Mouse (Mus musculus) lung, postnatal 25 days (tissue): ENCODE data around the gene AV320801.
"Not testable (repeated sequence)": the region's sequence is repeated elsewhere in the genome, so short reads cannot be mapped to it uniquely, and the experiment has no call there.

Experiments used
- DNase-seq: peaks from one replicate; pipeline ENCODE4 v3.0.0; 2022; ENCODE audit warnings: low spot score

Gene AV320801

DNA sequence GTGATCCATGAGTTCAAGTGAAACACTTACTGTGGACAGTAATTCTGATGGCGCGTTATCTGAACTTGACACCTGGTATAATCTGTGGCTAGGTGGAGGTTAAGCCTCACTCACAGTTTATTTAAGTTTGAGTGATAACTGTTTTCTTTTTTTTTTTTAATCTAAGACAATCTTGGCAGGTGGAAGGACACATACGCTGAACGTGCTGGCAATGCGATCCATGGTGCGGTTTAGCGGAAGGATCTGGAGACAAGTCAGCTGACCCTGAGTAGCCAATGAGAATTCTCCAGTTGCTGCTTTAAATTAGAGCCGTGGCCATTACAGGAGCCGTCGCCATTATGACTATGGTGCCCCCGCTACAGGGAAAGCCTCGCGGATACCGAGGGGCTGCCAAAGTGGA is at the start of gene AV320801:
Gene AV320801, plus strand, starts transcription at position 301 of the 400 bp plus-strand sequence.
- not testable (repeated sequence) for DNase-seq

- DNase-seq, result not testable (repeated sequence)
These were observed 30.2 kb upstream of the AV320801 start for GRCm38 (mm10) chrX:135464160-135464559.

DNA sequence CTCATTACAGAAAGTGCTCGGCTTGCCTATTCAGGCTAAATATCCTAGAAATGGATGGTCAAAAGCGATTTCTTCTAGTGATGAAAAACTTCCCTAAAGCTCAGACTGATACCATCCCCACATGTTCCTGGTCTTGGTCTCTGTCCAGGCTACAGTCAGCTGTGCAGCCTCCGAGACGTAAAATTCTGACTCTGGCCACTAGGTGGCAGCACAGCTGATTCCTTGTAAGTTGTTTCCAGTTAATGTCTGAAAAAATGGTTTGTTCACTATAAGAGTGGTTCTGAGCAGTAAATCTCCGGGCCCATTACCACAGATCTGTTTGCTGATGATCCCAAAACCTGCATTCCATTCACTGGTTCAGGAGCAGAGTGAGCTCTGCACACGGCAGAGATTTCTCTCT is 12.5 kb upstream of the AV320801 start:
- not testable (repeated sequence) for DNase-seq

- not testable (repeated sequence) for DNase-seq
These were observed 11.2 kb upstream of the AV320801 start for GRCm38 (mm10) chrX:135483183-135483582.
